Mouse (Mus musculus) liver, embryonic 15.5 days (tissue): ENCODE results near the gene Sparc. TPM values are rescaled to one million over a fixed set of nuclear protein-coding genes. Genes with fewer than 3 reads are reported as not detected.
A peak's percentile ranks its signal among the peaks of the same experiment; 100 is the strongest.

ENCODE experiments used
- ATAC-seq: fragments of 200-750 bp; cut with Nextera tagmentation; 2 replicates; pipeline ENCODE4 v1.8.0; 2017; ENCODE audit warnings: moderate number of reproducible peaks, mild to moderate bottlenecking, moderate library complexity; ENCODE audit not compliant: insufficient read depth
- H3K27ac ChIP-seq: fragments of 300-500 bp; sonication (generic); replicated peaks from 2 replicates; pipeline ENCODE4 v1.5.1; 2015; ENCODE audit warnings: mild to moderate bottlenecking, inconsistent platforms
- H3K27me3 ChIP-seq: fragments of 300-500 bp; sonication (generic); 2 replicates; pipeline ENCODE4 v1.6.1; 2015; ENCODE audit warnings: mild to moderate bottlenecking, inconsistent platforms
- H3K36me3 ChIP-seq: fragments of 300-500 bp; sonication (generic); replicated peaks from 2 replicates; pipeline ENCODE4 v1.6.1; 2015; ENCODE audit warnings: moderate library complexity, mild to moderate bottlenecking, inconsistent platforms
- H3K4me1 ChIP-seq: fragments of 300-500 bp; sonication (generic); replicated peaks from 2 replicates; pipeline ENCODE4 v1.6.1; 2015; ENCODE audit warnings: inconsistent platforms
- H3K4me2 ChIP-seq: fragments of 300-500 bp; sonication (generic); 2 replicates; pipeline ENCODE4 v1.6.1; 2015; ENCODE audit warnings: moderate library complexity, mild to moderate bottlenecking, inconsistent platforms
- H3K4me3 ChIP-seq: fragments of 300-500 bp; sonication (generic); replicated peaks from 2 replicates; pipeline ENCODE4 v1.5.1; 2015; ENCODE audit warnings: mild to moderate bottlenecking, inconsistent platforms
- H3K9ac ChIP-seq: fragments of 300-500 bp; sonication (generic); 2 replicates; pipeline ENCODE4 v1.6.1; 2015; ENCODE audit warnings: moderate library complexity, mild to moderate bottlenecking, inconsistent platforms
- H3K9me3 ChIP-seq: fragments of 300-500 bp; sonication (generic); replicated peaks from 2 replicates; pipeline ENCODE4 v1.6.1; 2016; ENCODE audit warnings: inconsistent platforms
- WGBS: fragments of 180-500 bp; shearing (Covaris S2); methylation state at CpG from one replicate; pipeline ENCODE4 v1.1.7; 2015; ENCODE audit warnings: mixed read lengths; ENCODE audit not compliant: insufficient replicate concordance; 5-methylcytosine and 5-hydroxymethylcytosine counted together
- polyA plus RNA-seq: library from polyadenylated mRNA; unstranded; fragments of >200 nt; fragmentation: Nextera tagmentation; extraction: Ambion mirVana; gene quantifications from 2 replicates; pipeline ENCODE4 v1.2.1, GENCODE M21; 2015

The Sparc gene
- polyA plus RNA-seq, 1 experiment from 2014 or later, result 154 TPM

GRCm38 (mm10) chr11:55407133-55407532 lies 15.8 kb downstream of the Sparc start:
- H3K4me3 ChIP-seq, result no peak overlapping the region
- peaks cover 5% of the 10 kb centered on the region; the same call in 1 of the 2 replicates for H3K36me3 ChIP-seq
- no peak overlapping the region for H3K27ac ChIP-seq
- no peaks in the 10 kb centered on the region for H3K27me3 ChIP-seq
- 61% methylated on average over 4 of the region's 4 CpGs for WGBS
- H3K4me1 ChIP-seq, result no peaks in the 10 kb centered on the region
- no peak for ATAC-seq
- no peak overlapping the region for H3K9ac ChIP-seq
- no peaks in the 10 kb centered on the region for H3K9me3 ChIP-seq
- H3K4me2 ChIP-seq, result no peak overlapping the region

DNA sequence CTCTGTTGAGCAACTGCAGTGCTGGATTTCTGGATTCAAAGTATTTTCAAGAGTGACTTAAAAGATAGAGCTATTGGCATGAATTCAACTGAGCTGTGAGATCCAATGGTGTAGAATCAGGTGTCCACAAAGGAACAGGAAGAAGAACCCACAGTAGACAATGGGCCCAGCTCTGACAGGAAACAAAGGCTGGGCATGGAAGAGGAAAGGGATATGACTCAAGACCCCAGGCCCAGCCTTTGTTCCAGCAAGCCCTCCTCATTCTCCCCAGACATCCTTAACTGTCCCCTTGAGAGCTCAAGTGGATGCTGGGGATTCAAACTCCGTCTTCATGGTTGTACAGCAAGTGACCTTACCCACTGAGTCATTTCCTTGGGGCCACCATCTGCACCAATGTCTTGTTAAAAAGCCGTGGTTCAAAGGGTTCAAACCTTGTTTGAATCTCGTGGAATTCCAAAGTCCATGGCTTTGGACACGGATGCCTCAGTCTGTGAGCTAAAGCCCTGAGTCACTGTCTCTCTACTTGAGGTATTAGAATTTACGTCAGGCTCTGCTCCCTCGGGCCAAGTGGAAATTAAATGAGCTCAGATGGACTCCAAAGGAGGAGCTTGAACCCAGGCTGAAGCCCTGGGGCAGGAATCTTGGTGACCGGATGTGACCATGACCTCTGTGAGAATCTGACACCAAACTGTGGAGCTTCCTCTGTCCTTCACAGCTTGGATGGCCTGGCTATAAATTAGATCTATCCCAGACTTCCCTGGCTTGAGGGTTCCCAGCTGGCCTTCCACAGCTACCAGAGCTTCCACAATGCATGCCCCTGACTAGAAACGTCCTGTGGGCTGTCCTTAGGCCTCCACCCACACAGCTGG lies 17.1 kb downstream of the Sparc start:
- 0 out of 2 replicates have a peak, but pooled peaks have one; percentile 28 for ATAC-seq
- Histone ChIP-seq H3K27ac (no peak overlapping the region), H3K4me1 (no peaks in the 10 kb centered on the region), H3K27me3 (no peaks in the 10 kb centered on the region), H3K9me3 (no peaks in the 10 kb centered on the region), H3K4me2 (no peak overlapping the region), H3K36me3 (peaks cover 5% of the 10 kb centered on the region; the same call in 1 of the 2 replicates), H3K4me3 (no peak overlapping the region), H3K9ac (no peak overlapping the region)
- WGBS, result 37% methylated on average over 8 of the region's 8 CpGs

GRCm38 (mm10) chr11:55404659-55405457 lies 18.1 kb downstream of the Sparc start:
- ATAC-seq, result no peak
- H3K4me1 ChIP-seq, result no peaks in the 10 kb centered on the region
- H3K9ac ChIP-seq, result no peak overlapping the region
- H3K36me3 ChIP-seq, result peaks cover 5% of the 10 kb centered on the region; the same call in 1 of the 2 replicates
- H3K4me2 ChIP-seq, result no peak overlapping the region
- H3K27ac ChIP-seq, result no peak overlapping the region
- H3K9me3 ChIP-seq, result no peaks in the 10 kb centered on the region
- H3K4me3 ChIP-seq, result no peak overlapping the region
- 54% methylated on average over 9 of the region's 9 CpGs for WGBS
- no peaks in the 10 kb centered on the region for H3K27me3 ChIP-seq

GRCm38 (mm10) chr11:55400863-55401262 lies 22.1 kb downstream of the Sparc start:
- Histone ChIP-seq H3K4me2 (no peak overlapping the region), H3K9ac (no peak overlapping the region), H3K4me3 (no peak overlapping the region), H3K4me1 (no peaks in the 10 kb centered on the region), H3K36me3 (no peaks in the 10 kb centered on the region), H3K27ac (no peak overlapping the region), H3K9me3 (no peaks in the 10 kb centered on the region), H3K27me3 (no peaks in the 10 kb centered on the region)
- WGBS, result 69% methylated on average over 2 of the region's 2 CpGs
- ATAC-seq, result no peak

DNA sequence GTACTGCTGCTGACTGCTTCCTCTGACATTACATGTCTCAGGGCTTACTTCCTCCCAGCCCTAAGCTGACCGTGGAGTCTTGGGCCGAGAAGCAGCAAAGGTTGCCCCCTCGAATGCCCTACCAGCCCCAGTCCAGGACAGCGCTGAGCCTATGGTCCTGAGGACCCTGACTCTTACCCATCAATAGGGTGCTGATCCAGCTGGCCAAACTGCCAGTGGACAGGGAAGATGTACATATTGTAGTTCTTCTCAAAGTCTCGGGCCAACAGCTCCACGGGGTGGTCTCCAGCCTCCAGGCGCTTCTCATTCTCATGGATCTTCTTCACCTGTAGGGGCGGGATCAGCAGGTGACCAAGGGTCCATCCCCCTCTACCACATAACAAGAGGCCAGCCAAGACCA lies 24.6 kb downstream of the Sparc start:
- no peaks in the 10 kb centered on the region for H3K36me3 ChIP-seq
- H3K4me1 ChIP-seq, result no peaks in the 10 kb centered on the region
- H3K27ac ChIP-seq, result no peak overlapping the region
- no peaks in the 10 kb centered on the region for H3K9me3 ChIP-seq
- WGBS, result 66% methylated on average over 8 of the region's 8 CpGs
- H3K4me3 ChIP-seq, result no peak overlapping the region
- ATAC-seq, result no peak
- no peaks in the 10 kb centered on the region for H3K27me3 ChIP-seq
- H3K4me2 ChIP-seq, result no peak overlapping the region
- no peak overlapping the region for H3K9ac ChIP-seq

GRCm38 (mm10) chr11:55397441-55397840 lies 25.5 kb downstream of the Sparc start:
- no peak for ATAC-seq
- Histone ChIP-seq H3K9ac (no peak overlapping the region), H3K4me3 (no peak overlapping the region), H3K9me3 (no peaks in the 10 kb centered on the region), H3K27me3 (no peaks in the 10 kb centered on the region), H3K4me2 (no peak overlapping the region), H3K27ac (no peak overlapping the region), H3K36me3 (no peaks in the 10 kb centered on the region), H3K4me1 (no peaks in the 10 kb centered on the region)
- 65% methylated on average over 9 of the region's 9 CpGs for WGBS

- no peak overlapping the region for H3K4me3 ChIP-seq
- H3K36me3 ChIP-seq, result no peaks in the 10 kb centered on the region
- no peak overlapping the region for H3K27ac ChIP-seq
- ATAC-seq, result no peak
- H3K9me3 ChIP-seq, result no peaks in the 10 kb centered on the region
- 69% methylated on average over 2 of the region's 2 CpGs for WGBS
- no peaks in the 10 kb centered on the region for H3K4me1 ChIP-seq
- H3K27me3 ChIP-seq, result no peaks in the 10 kb centered on the region
- H3K4me2 ChIP-seq, result no peak overlapping the region
- no peak overlapping the region for H3K9ac ChIP-seq
These were observed 25.9 kb downstream of the Sparc start for GRCm38 (mm10) chr11:55397036-55397435.

DNA sequence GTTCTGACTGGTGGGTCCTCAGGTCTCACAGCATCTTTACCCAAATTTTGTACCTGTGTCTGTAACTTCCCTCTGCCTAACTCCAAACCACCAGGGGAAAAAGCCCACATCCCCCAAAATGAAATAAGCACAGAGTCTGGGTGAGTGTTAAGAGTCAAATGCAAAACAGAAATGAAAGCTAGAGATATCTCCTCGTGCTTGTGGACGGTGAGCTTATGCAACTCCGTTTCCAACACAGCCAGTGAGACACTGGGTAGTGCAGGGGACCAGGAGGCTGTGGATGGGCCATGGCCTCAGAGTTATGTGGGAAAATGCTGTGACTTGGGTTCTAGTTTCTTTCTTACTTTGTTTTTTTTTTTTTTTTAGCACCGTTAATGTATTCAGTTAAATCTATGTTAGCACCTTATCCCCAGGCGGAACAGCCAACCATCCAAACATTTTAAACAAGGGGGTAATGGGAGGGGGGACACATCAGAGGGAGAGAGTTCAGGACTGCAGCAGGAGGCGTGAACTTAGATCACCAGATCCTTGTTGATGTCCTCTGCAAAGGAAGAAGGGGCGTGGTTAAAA lies 27.8 kb downstream of the Sparc start:
- Histone ChIP-seq H3K27ac (no peak overlapping the region), H3K4me2 (no peak overlapping the region), H3K9ac (no peak overlapping the region), H3K4me1 (no peaks in the 10 kb centered on the region), H3K4me3 (no peak overlapping the region), H3K9me3 (no peaks in the 10 kb centered on the region), H3K36me3 (no peaks in the 10 kb centered on the region), H3K27me3 (no peaks in the 10 kb centered on the region)
- 61% methylated on average over 7 of the region's 7 CpGs for WGBS
- ATAC-seq, result no peak

DNA sequence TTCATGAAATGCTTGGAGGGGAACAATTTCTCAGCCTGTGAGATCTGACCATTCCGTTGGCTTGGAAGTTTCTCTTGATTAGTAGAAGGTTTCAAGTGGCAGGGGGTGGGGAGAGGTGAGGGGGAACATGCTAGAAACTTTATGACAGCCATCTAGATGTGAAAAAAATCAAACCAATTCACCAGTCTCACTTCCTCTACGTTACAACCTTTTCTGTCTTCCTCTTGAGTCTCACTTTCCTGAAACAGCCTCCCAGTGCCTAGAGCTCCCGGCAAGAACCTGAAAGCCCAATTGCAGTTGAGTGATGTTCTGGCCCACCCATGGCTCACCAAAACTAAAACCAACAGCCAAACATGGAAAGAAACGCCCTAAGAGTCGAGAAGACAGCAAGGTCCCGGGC lies 28.4 kb downstream of the Sparc start:
- Histone ChIP-seq H3K4me3 (no peak overlapping the region), H3K9ac (no peak overlapping the region), H3K4me2 (no peak overlapping the region), H3K27ac (no peak overlapping the region), H3K9me3 (no peaks in the 10 kb centered on the region), H3K4me1 (no peaks in the 10 kb centered on the region), H3K27me3 (no peaks in the 10 kb centered on the region), H3K36me3 (no peaks in the 10 kb centered on the region)
- no peak for ATAC-seq
- WGBS, result 45% methylated on average over 6 of the region's 6 CpGs

DNA sequence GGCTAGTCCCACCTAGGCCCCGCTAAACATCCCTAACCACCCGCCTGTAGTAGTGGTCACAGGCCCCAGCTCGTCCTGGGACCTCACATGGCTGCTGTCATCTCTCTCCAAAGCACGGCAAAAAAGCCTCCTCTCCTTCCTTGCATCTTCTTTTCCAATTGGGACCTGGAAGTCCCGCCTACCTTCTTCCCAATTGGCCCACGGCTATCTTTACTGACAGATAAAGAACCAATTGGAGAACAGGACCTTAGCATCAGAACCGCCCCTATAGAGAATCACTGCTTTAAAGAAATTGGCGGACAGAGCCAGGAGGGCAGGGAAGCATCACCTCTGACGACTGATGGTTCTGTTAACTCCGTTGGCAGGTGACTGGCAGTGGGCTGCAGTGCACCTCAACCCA lies 30.5 kb downstream of the Sparc start:
- Histone ChIP-seq H3K9me3 (no peaks in the 10 kb centered on the region), H3K4me3 (no peak overlapping the region), H3K27me3 (peaks cover 6% of the 10 kb centered on the region), H3K4me1 (no peaks in the 10 kb centered on the region), H3K27ac (no peak overlapping the region), H3K4me2 (no peak overlapping the region), H3K9ac (no peak overlapping the region), H3K36me3 (no peaks in the 10 kb centered on the region)
- no peak for ATAC-seq
- 48% methylated on average over 10 of the region's 10 CpGs for WGBS

GRCm38 (mm10) chr11:55389778-55390177 lies 33.2 kb downstream of the Sparc start:
- 2% methylated on average over 2 of the region's 2 CpGs for WGBS

More at GRCm38 (mm10) chr11:55389778-55390177, 33.2 kb downstream of the Sparc start:
- H3K36me3 ChIP-seq, result no peaks in the 10 kb centered on the region
- H3K27ac ChIP-seq, result no peak overlapping the region
- H3K9me3 ChIP-seq, result no peaks in the 10 kb centered on the region
- no peak overlapping the region for H3K9ac ChIP-seq
- H3K4me3 ChIP-seq, result no peak overlapping the region
- no peaks in the 10 kb centered on the region for H3K4me1 ChIP-seq
- no peak for ATAC-seq
- no peak overlapping the region for H3K4me2 ChIP-seq
- peaks cover 16% of the 10 kb centered on the region for H3K27me3 ChIP-seq
